Mouse (Mus musculus): ENCODE measurements around the gene Oas1c. TPM values are rescaled to one million over a fixed set of nuclear protein-coding genes. Genes with fewer than 3 reads are reported as not detected.
"Not testable (repeated sequence)": the region's sequence is repeated elsewhere in the genome, so short reads cannot be mapped to it uniquely, and the experiment has no call there.

Oas1c gene
- polyA plus RNA-seq, 1 experiment: 1.2 TPM

GRCm38 (mm10) chr5:120833335-120834280 is 21.3 kb upstream of the Oas1c start:
- no peaks in the 10 kb centered on the region for H3K27me3 ChIP-seq (ENCODE audit: control insufficient read depth, insufficient read depth, low read length)
- no peak for TF ChIP-seq CTCF (IDR thresholded peaks at IDR 0.05; ENCODE audit: borderline replicate concordance, insufficient read depth, low read depth, low read length)
- TF ChIP-seq POLR2A (IDR thresholded peaks at IDR 0.05; ENCODE audit: borderline replicate concordance, insufficient read depth, low read length): no peak
- no peak overlapping the region for H3K27ac ChIP-seq (ENCODE audit: insufficient read depth, low read length)
- DNase-seq: no peak
- no peaks in the 10 kb centered on the region for H3K4me1 ChIP-seq (ENCODE audit: control insufficient read depth, insufficient read depth, low read length)
- no peak overlapping the region for H3K4me3 ChIP-seq (replicated peaks; ENCODE audit: insufficient read depth, low read depth, low read length)
- 26% methylated on average over 17 of the region's 17 CpGs for WGBS

- DNase-seq: no peak
- H3K27me3 ChIP-seq (ENCODE audit: control insufficient read depth, insufficient read depth, low read length): no peaks in the 10 kb centered on the region
- TF ChIP-seq CTCF (IDR thresholded peaks at IDR 0.05; ENCODE audit: borderline replicate concordance, insufficient read depth, low read depth, low read length) (no peak), POLR2A (IDR thresholded peaks at IDR 0.05; ENCODE audit: borderline replicate concordance, insufficient read depth, low read length) (no peak)
- H3K4me3 ChIP-seq (replicated peaks; ENCODE audit: insufficient read depth, low read depth, low read length): no peak overlapping the region
- no peak overlapping the region for H3K27ac ChIP-seq (ENCODE audit: insufficient read depth, low read length)
- H3K4me1 ChIP-seq (ENCODE audit: control insufficient read depth, insufficient read depth, low read length): no peaks in the 10 kb centered on the region
- WGBS: 86% methylated on average over 4 of the region's 4 CpGs
Observed at GRCm38 (mm10) chr5:120831031-120831430, 18.7 kb upstream of the Oas1c start.

GRCm38 (mm10) chr5:120818999-120819398 is 6.7 kb upstream of the Oas1c start:
- no peak overlapping the region for H3K4me3 ChIP-seq (replicated peaks; ENCODE audit: insufficient read depth, low read depth, low read length)
- DNase-seq: no peak
- H3K27me3 ChIP-seq (ENCODE audit: control insufficient read depth, insufficient read depth, low read length): no peaks in the 10 kb centered on the region
- H3K4me1 ChIP-seq (ENCODE audit: control insufficient read depth, insufficient read depth, low read length): no peaks in the 10 kb centered on the region
- no peak overlapping the region for H3K27ac ChIP-seq (ENCODE audit: insufficient read depth, low read length)
- TF ChIP-seq CTCF (IDR thresholded peaks at IDR 0.05; ENCODE audit: borderline replicate concordance, insufficient read depth, low read depth, low read length): no peak
- TF ChIP-seq POLR2A (IDR thresholded peaks at IDR 0.05; ENCODE audit: borderline replicate concordance, insufficient read depth, low read length): no peak

GRCm38 (mm10) chr5:120815949-120816348 is 3.6 kb upstream of the Oas1c start:
- 60% methylated on average over 3 of the region's 3 CpGs for WGBS
- peak in 1 of 2 experiments; percentile 27 for DNase-seq
- Histone ChIP-seq H3K4me3 (replicated peaks; ENCODE audit: insufficient read depth, low read depth, low read length) (no peak overlapping the region), H3K27ac (ENCODE audit: insufficient read depth, low read length) (no peak overlapping the region), H3K4me1 (ENCODE audit: control insufficient read depth, insufficient read depth, low read length) (no peaks in the 10 kb centered on the region), H3K27me3 (ENCODE audit: control insufficient read depth, insufficient read depth, low read length) (no peaks in the 10 kb centered on the region)
- TF ChIP-seq CTCF (IDR thresholded peaks at IDR 0.05; ENCODE audit: borderline replicate concordance, insufficient read depth, low read depth, low read length): peak; percentile 36; the same call in 1 of the 2 replicates
- no peak for TF ChIP-seq POLR2A (IDR thresholded peaks at IDR 0.05; ENCODE audit: borderline replicate concordance, insufficient read depth, low read length)

GRCm38 (mm10) chr5:120813023-120813422 is 709 bp upstream of the Oas1c start:
- WGBS: 84% methylated on average over 6 of the region's 6 CpGs
- H3K4me3 ChIP-seq (replicated peaks; ENCODE audit: insufficient read depth, low read depth, low read length): no peak overlapping the region

GRCm38 (mm10) chr5:120809171-120809570 is 3.1 kb downstream of the Oas1c start:
- Histone ChIP-seq H3K27ac (ENCODE audit: insufficient read depth, low read length) (no peak overlapping the region), H3K4me1 (ENCODE audit: control insufficient read depth, insufficient read depth, low read length) (no peaks in the 10 kb centered on the region), H3K27me3 (ENCODE audit: control insufficient read depth, insufficient read depth, low read length) (no peaks in the 10 kb centered on the region), H3K4me3 (replicated peaks; ENCODE audit: insufficient read depth, low read depth, low read length) (no peak overlapping the region)
- TF ChIP-seq CTCF (IDR thresholded peaks at IDR 0.05; ENCODE audit: borderline replicate concordance, insufficient read depth, low read depth, low read length): no peak
- TF ChIP-seq POLR2A (IDR thresholded peaks at IDR 0.05; ENCODE audit: borderline replicate concordance, insufficient read depth, low read length): no peak
- 41% methylated on average over 6 of the region's 6 CpGs for WGBS
- DNase-seq: no peak

More at GRCm38 (mm10) chr5:120813023-120813422, 709 bp upstream of the Oas1c start:
- no peak for TF ChIP-seq CTCF (IDR thresholded peaks at IDR 0.05; ENCODE audit: borderline replicate concordance, insufficient read depth, low read depth, low read length)
- no peak for TF ChIP-seq POLR2A (IDR thresholded peaks at IDR 0.05; ENCODE audit: borderline replicate concordance, insufficient read depth, low read length)
- DNase-seq: no peak
- Histone ChIP-seq H3K27ac (ENCODE audit: insufficient read depth, low read length) (no peak overlapping the region), H3K4me1 (ENCODE audit: control insufficient read depth, insufficient read depth, low read length) (no peaks in the 10 kb centered on the region), H3K27me3 (ENCODE audit: control insufficient read depth, insufficient read depth, low read length) (no peaks in the 10 kb centered on the region)

- no peak for TF ChIP-seq POLR2A (IDR thresholded peaks at IDR 0.05; ENCODE audit: borderline replicate concordance, insufficient read depth, low read length)
- TF ChIP-seq CTCF (IDR thresholded peaks at IDR 0.05; ENCODE audit: borderline replicate concordance, insufficient read depth, low read depth, low read length): peak; percentile 52; the same call in 1 of the 2 replicates
- Histone ChIP-seq H3K27me3 (ENCODE audit: control insufficient read depth, insufficient read depth, low read length) (no peaks in the 10 kb centered on the region), H3K4me3 (replicated peaks; ENCODE audit: insufficient read depth, low read depth, low read length) (no peak overlapping the region), H3K4me1 (ENCODE audit: control insufficient read depth, insufficient read depth, low read length) (no peaks in the 10 kb centered on the region), H3K27ac (ENCODE audit: insufficient read depth, low read length) (no peak overlapping the region)
- peak; percentile 40 to 51 for DNase-seq
- 92% methylated on average over 1 of the region's 1 CpGs for WGBS
Observed at GRCm38 (mm10) chr5:120806458-120806857, 5.9 kb downstream of the Oas1c start.

GRCm38 (mm10) chr5:120803596-120803995 is 8.7 kb downstream of the Oas1c start:
- no peak for DNase-seq
- no peak overlapping the region for H3K27ac ChIP-seq (ENCODE audit: insufficient read depth, low read length)
- 73% methylated on average over 2 of the region's 2 CpGs for WGBS
- no peak overlapping the region for H3K4me3 ChIP-seq (replicated peaks; ENCODE audit: insufficient read depth, low read depth, low read length)
- H3K27me3 ChIP-seq (ENCODE audit: control insufficient read depth, insufficient read depth, low read length): no peaks in the 10 kb centered on the region
- H3K4me1 ChIP-seq (ENCODE audit: control insufficient read depth, insufficient read depth, low read length): no peaks in the 10 kb centered on the region
- no peak for TF ChIP-seq CTCF (IDR thresholded peaks at IDR 0.05; ENCODE audit: borderline replicate concordance, insufficient read depth, low read depth, low read length)
- TF ChIP-seq POLR2A (IDR thresholded peaks at IDR 0.05; ENCODE audit: borderline replicate concordance, insufficient read depth, low read length): no peak

GRCm38 (mm10) chr5:120798943-120799342 is 13.4 kb downstream of the Oas1c start:
- not testable (repeated sequence) for H3K4me1 ChIP-seq (ENCODE audit: control insufficient read depth, insufficient read depth, low read length); H3K4me3 ChIP-seq (replicated peaks; ENCODE audit: insufficient read depth, low read depth, low read length); DNase-seq; H3K27me3 ChIP-seq (ENCODE audit: control insufficient read depth, insufficient read depth, low read length); H3K27ac ChIP-seq (ENCODE audit: insufficient read depth, low read length)
- WGBS: 73% methylated on average over 2 of the region's 2 CpGs

GRCm38 (mm10) chr5:120798147-120798546 is 14.2 kb downstream of the Oas1c start:
- DNase-seq; H3K27me3 ChIP-seq (ENCODE audit: control insufficient read depth, insufficient read depth, low read length); H3K4me3 ChIP-seq (replicated peaks; ENCODE audit: insufficient read depth, low read depth, low read length); H3K27ac ChIP-seq (ENCODE audit: insufficient read depth, low read length); H3K4me1 ChIP-seq (ENCODE audit: control insufficient read depth, insufficient read depth, low read length): not testable (repeated sequence)
- 54% methylated on average over 5 of the region's 5 CpGs for WGBS

GRCm38 (mm10) chr5:120795480-120796034 is 16.8 kb downstream of the Oas1c start, which contains the start of gene Oas1e:
Gene Oas1e (minus strand): TSS chr5:120795530.
- 41% methylated on average over 9 of the region's 9 CpGs for WGBS
- DNase-seq; H3K4me1 ChIP-seq (ENCODE audit: control insufficient read depth, insufficient read depth, low read length); H3K27me3 ChIP-seq (ENCODE audit: control insufficient read depth, insufficient read depth, low read length); H3K4me3 ChIP-seq (replicated peaks; ENCODE audit: insufficient read depth, low read depth, low read length); H3K27ac ChIP-seq (ENCODE audit: insufficient read depth, low read length): not testable (repeated sequence)

All from cerebellum, adult 2 months (tissue).